ENCODE assay signal across 10 mouse cellular contexts in genomic region chr11:114016889-114017392, GRCm38 (mm10). TPM values are rescaled to one million over a fixed set of nuclear protein-coding genes. Genes with fewer than 3 reads are reported as not detected.
DNase-seq lines count a peak whose midpoint lies in the region; ATAC-seq and TF ChIP-seq lines count a peak whose summit lies in the region.
"Had no signal": no experiment of that assay in that cellular context is flagged by ENCODE, and none has a peak within 500 bp of the region (broad histone marks: within the 10 kb centered on the region; RNA-seq: fewer than 3 reads in every experiment).

No protein-coding gene starts in this region.

- no peak for TF ChIP-seq CTCF in forebrain, postnatal 0 days (IDR thresholded peaks at IDR 0.05; ENCODE audit: low read depth)

- H3K4me3 ChIP-seq in forebrain, embryonic 14.5 days (ENCODE audit: low read depth, low read length) = no peak overlapping the region
- no peak overlapping the region for H3K4me3 ChIP-seq in forebrain, postnatal 0 days (ENCODE audit: low read depth, low read length)
- H3K4me3 ChIP-seq in midbrain, embryonic 11.5 days (ENCODE audit: low read depth, low read length) = no peak overlapping the region
- H3K4me3 ChIP-seq: lung, embryonic 15.5 days had no signal

- H3K4me2 ChIP-seq in forebrain, embryonic 14.5 days (ENCODE audit: low read length) = no peak overlapping the region
- no peak overlapping the region for H3K4me2 ChIP-seq in forebrain, postnatal 0 days (ENCODE audit: low read depth)
- 0 out of 2 replicates have a peak overlapping the region, but pooled peaks have one; percentile 20 for H3K4me2 ChIP-seq in midbrain, embryonic 11.5 days
- H3K4me2 ChIP-seq: lung, embryonic 15.5 days had no signal

- no peak for DNase-seq in forebrain, embryonic 14.5 days (ENCODE audit: low spot score)
- DNase-seq in forebrain, postnatal 0 days = no peak
- DNase-seq in Muller cell, postnatal 12 days (ENCODE audit: inconsistent ontology term) = peak; percentile 74
- peak; percentile 47 for DNase-seq in gastrocnemius, postnatal 25 days
- DNase-seq in midbrain, embryonic 11.5 days (ENCODE audit: low spot score, missing footprints) = peak; percentile 90
- DNase-seq in cerebellum, adult 8-10 months = no peak
- no peak for DNase-seq in cerebellum, adult 18-20 months
- DNase-seq: thymus, postnatal 14 days had no signal

- no peaks in the 10 kb centered on the region for H3K36me3 ChIP-seq in forebrain, embryonic 14.5 days (ENCODE audit: control insufficient read depth, insufficient read depth, low read length)
- H3K36me3 ChIP-seq in forebrain, postnatal 0 days (ENCODE audit: insufficient read depth) = no peaks in the 10 kb centered on the region
- H3K36me3 ChIP-seq in midbrain, embryonic 11.5 days (ENCODE audit: control insufficient read depth, insufficient read depth, low read length) = no peaks in the 10 kb centered on the region
- H3K36me3 ChIP-seq: lung, embryonic 15.5 days had no signal

- 26% methylated on average over 14 of the region's 14 CpGs for WGBS in forebrain, embryonic 14.5 days
- WGBS in forebrain, postnatal 0 days = 27% methylated on average over 14 of the region's 14 CpGs
- 13% methylated on average over 14 of the region's 14 CpGs for whole genome bisulfite sequencing in midbrain, embryonic 11.5 days

- no peaks in the 10 kb centered on the region for H3K9me3 ChIP-seq in forebrain, embryonic 14.5 days (replicated peaks; ENCODE audit: control insufficient read depth, low read length)
- H3K9me3 ChIP-seq in forebrain, postnatal 0 days (ENCODE audit: low read length) = no peaks in the 10 kb centered on the region
- H3K9me3 ChIP-seq in midbrain, embryonic 11.5 days (ENCODE audit: control insufficient read depth, low read length) = no peaks in the 10 kb centered on the region
- H3K9me3 ChIP-seq: lung, embryonic 15.5 days had no signal

- H3K4me1 ChIP-seq in forebrain, embryonic 14.5 days (ENCODE audit: control insufficient read depth, insufficient read depth, low read length) = peaks cover 14% of the 10 kb centered on the region
- H3K4me1 ChIP-seq in forebrain, postnatal 0 days (ENCODE audit: insufficient read depth) = peaks cover 7% of the 10 kb centered on the region; the same call in 1 of the 2 replicates
- H3K4me1 ChIP-seq in midbrain, embryonic 11.5 days (ENCODE audit: control insufficient read depth, insufficient read depth, low read length) = peaks cover 42% of the 10 kb centered on the region

- H3K27ac ChIP-seq in forebrain, embryonic 14.5 days (ENCODE audit: low read depth, low read length) = 0 out of 2 replicates have a peak overlapping the region, but pooled peaks have one; percentile 22
- no peak overlapping the region for H3K27ac ChIP-seq in forebrain, postnatal 0 days (ENCODE audit: low read depth, low read length)
- peak overlapping the region; percentile 63 for H3K27ac ChIP-seq in midbrain, embryonic 11.5 days (ENCODE audit: low read depth, low read length)
- H3K27ac ChIP-seq: lung, embryonic 15.5 days had no signal

- H3K27me3 ChIP-seq in forebrain, embryonic 14.5 days (replicated peaks; ENCODE audit: control insufficient read depth, insufficient read depth, low read length) = peaks cover 3% of the 10 kb centered on the region; the same call in 1 of the 2 replicates
- no peaks in the 10 kb centered on the region for H3K27me3 ChIP-seq in forebrain, postnatal 0 days (ENCODE audit: insufficient read depth, low read length)
- peaks cover 2% of the 10 kb centered on the region for H3K27me3 ChIP-seq in midbrain, embryonic 11.5 days (ENCODE audit: control insufficient read depth, insufficient read depth, low read length)

- ATAC-seq in forebrain, embryonic 14.5 days = no peak
- ATAC-seq in forebrain, postnatal 0 days = no peak
- ATAC-seq in midbrain, embryonic 11.5 days (ENCODE audit: low FRiP score) = peak; percentile 72
- ATAC-seq in activated CD4-positive, CD25-positive, alpha-beta regulatory T cell, adult 4 months = no peak

- H3K9ac ChIP-seq in forebrain, embryonic 14.5 days (ENCODE audit: low read length) = no peak overlapping the region
- H3K9ac ChIP-seq in forebrain, postnatal 0 days = no peak overlapping the region
- peak overlapping the region; percentile 36; the same call in 1 of the 2 replicates for H3K9ac ChIP-seq in midbrain, embryonic 11.5 days (ENCODE audit: low read length)
- H3K9ac ChIP-seq: lung, embryonic 15.5 days had no signal

RNA-seq across cellular contexts. Expression of gene Sdk2, which starts 49.9 kb away (rescaled TPM):
- polyA plus RNA-seq in forebrain, embryonic 14.5 days (2014; fragmentation: Nextera tagmentation; extraction: Ambion mirVana) = 1.1 and 1.6 TPM in 2 replicates
- 14.1 and 18.5 TPM in 2 replicates for total RNA-seq in forebrain, postnatal 0 days (2014; rRNA removed)
- 0.79 and 1.9 TPM in 2 replicates for polyA plus RNA-seq in forebrain, postnatal 0 days (2015; fragmentation: Nextera tagmentation; extraction: Ambion mirVana)
- 1 to 10 TPM in 1 of 2 experiments, under 1 TPM in 1; 0.75 to 1.4 TPM for total RNA-seq in gastrocnemius, postnatal 25 days (2021)
- 2.6 and 3.0 TPM in 2 replicates for polyA plus RNA-seq in midbrain, embryonic 11.5 days (2014; fragmentation: Nextera tagmentation; extraction: Ambion mirVana)
- polyA plus RNA-seq in activated CD4-positive, CD25-positive, alpha-beta regulatory T cell, adult 4 months (2017; shearing (Covaris generic)) = not detected

Comparison
In these comparisons a context has a peak if more than half of its experiments do, and no peak if none do; other contexts are left out.
1. DNase-seq: peak in Muller cell, postnatal 12 days (single experiment), gastrocnemius, postnatal 25 days (single experiment) and midbrain, embryonic 11.5 days (single experiment); none in forebrain, embryonic 14.5 days (single experiment), forebrain, postnatal 0 days (single experiment), cerebellum, adult 8-10 months (single experiment) and cerebellum, adult 18-20 months (0 of 2).